Mouse (Mus musculus): ENCODE results near the gene Ptprb. TPM values are rescaled to one million over a fixed set of nuclear protein-coding genes. Genes with fewer than 3 reads are reported as not detected.

The Ptprb gene
- total RNA-seq, 2 experiments from 2014 or later, result 16.3 to 23.0 TPM

DNA sequence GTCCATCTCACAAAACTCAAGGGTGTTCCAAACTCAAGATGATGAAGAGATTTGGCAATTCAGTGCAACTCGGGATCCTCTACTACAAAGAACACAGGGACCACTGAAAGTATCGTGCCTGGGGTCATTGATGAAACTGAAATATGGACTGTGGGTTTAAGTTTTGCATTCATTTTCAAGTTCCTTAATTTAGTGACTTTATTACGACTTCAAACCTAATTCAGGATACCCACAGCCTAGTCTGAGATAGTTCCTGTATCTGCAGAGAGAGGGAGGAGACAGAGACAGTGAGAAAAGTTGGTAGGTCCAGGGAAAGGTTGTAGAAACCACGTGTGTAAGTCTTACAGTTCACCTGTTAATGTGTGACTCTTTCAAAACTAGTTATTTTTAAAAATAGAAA is 15.2 kb downstream of the Ptprb start:
- intact Hi-C loops (cut with DNase I), result no loop called here
- no peak for DNase-seq (ENCODE audit: low spot score in 2 of 2)

DNA sequence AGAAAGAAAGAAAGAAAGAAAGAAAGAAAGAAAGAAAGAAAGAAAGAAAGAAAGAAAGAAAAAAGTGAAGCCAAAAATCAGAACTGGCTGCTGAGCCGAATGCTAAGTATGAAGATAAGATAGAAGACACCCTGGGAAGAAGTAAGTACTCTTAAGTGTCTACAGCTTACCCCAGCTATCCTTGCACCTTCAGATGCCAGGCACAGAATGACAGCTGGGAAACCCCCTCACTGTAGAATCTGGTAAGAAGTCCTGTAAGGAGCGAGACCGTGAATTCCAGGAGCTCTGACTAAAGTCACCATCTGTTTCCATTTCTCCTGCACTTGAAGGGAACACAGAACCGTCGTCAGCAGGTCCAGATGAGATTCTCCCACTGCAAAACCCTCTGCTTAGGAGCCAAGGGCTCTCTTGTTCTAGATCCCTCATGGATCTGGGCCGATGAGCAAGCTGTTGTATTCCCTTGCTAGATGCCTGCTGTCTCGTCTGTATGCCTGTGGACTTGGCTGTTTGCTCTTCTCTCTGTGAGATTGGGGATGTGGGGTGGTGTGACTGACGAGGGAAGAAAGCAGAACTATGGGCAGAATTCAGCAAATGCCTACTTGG is 15.9 kb downstream of the Ptprb start:
- intact Hi-C loops (cut with DNase I), result loop anchor here (1.0 kb wide), 1 partner anchor 112 kb away; no protein-coding TSS in a partner anchor
- DNase-seq (ENCODE audit: low spot score in 2 of 2), result peak; percentile 54 to 95

DNA sequence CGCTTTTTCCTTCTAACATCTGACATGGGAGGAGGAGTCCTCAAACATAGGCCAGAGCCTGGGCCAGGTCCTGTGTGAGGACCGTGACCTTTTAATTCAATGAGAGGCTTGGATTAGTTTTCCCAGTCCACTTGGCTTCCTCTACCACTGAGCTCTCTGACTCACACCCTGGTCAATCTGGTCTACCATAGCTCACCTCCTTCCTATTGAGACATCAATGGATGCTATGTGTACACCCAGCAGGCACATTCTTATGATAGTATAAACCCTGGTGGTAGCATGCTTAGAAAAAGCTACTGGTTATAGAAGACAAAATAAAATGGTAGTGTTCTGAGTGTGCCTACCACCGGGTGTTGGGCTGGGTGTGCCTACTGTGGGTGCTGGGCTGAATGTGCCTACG is 21.1 kb downstream of the Ptprb start:
- DNase-seq (ENCODE audit: low spot score in 2 of 2), result no peak
- intact Hi-C loops (cut with DNase I), result no loop called here

DNA sequence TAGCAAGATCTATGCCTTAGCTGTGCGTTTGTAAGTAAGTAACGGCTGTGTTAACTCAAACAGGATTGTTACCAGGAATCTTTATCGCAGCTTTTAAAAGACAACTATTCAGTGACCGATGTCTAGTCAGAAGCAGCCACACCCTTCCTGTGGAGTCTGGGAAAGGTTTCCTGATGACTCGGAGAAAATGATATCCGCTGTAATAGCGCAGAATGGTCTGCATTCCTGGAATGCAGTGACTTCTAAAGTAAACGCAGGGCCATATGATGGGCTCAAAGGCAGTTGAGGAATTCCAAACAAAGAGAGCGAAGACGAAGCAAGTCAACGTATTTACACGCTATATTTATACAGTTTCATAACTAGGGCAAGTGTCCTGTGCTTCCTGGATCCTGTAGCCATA is 22.5 kb downstream of the Ptprb start:
- no peak for DNase-seq (ENCODE audit: low spot score in 2 of 2)
- intact Hi-C loops (cut with DNase I), result no loop called here

DNA sequence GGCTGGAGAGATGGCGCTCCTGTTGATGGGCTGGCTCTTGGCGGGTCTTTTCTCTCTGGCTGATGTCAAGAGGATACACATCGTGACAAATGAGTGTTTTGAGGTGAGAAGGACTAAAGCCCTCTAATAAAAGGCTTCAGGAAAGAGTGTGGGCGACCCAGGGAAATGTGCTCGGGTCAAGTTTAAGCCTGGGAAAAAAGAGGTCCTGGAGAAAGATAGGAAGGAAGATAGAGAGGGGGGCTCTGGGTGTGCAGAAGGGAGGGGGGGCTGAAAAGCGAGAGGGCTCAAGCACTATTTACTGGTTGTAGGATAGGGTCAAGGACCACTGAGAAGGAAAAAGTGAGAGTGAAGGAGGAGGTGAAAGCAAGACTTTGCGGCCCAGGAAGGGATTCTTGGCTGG is 25.5 kb downstream of the Ptprb start:
- intact Hi-C loops (cut with DNase I), result no loop called here
- no peak for DNase-seq (ENCODE audit: low spot score in 2 of 2)

DNA sequence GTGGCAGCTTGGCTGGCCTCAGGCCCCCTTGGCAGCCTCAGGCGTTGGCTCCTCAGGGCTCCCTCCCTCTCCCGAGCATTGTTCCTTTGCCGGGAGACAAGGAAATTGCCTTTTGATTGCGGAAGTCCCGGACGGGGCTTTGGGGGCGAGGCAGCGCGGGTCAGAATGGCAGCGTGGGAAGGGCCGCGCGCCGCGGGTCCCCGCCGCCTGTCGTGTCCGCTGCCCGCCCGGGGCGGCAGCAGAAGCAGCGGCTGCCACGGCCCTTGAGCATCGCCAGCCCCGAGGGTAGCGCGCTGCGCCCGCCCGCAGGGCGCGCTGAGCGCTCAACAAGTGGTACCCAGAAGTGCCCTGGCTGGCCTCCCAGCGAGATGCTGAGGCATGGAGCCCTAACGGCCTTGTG is 25.9 kb downstream of the Ptprb start:
- DNase-seq (ENCODE audit: low spot score in 2 of 2), result no peak
- intact Hi-C loops (cut with DNase I), result no loop called here

DNA sequence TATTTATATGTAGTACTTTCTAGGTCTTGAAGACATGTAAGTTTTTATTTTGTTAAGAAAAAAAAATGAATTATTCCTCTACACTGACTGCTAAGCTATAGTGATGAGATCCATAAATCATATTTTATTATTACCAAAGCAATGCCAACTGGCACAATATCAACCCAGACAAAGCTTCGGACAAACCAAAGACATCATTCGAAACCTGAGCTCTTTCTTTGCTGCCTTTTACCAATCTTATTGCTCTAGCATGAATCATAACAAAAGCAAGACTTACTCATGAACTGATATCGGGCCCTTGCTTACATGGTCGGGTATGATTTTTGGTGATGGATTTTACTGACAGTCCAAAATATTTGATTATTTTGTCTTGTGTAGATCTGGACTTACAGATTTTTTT is 29.0 kb downstream of the Ptprb start:
- intact Hi-C loops (cut with DNase I), result no loop called here
- no peak for DNase-seq (ENCODE audit: low spot score in 2 of 2)

DNA sequence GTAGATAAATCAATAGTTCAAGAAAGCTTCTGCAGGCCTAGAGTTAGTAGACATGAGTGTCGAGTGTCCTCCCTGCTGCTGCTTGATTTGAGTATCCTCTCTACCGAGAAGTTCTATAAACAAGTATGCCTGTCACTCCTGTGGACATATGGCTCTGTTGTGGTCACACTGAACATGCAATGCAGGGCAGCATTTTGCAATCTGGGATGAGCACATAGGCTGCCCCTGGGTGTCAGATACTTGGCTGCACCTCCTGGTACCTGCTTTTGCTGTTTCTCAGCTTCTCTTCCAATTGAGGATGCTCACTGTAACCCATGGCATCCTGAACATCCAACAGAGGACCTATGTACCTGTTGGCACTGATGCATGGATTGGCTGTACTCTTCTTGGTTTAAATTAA is 34.1 kb downstream of the Ptprb start:
- no peak for DNase-seq (ENCODE audit: low spot score in 2 of 2)
- intact Hi-C loops (cut with DNase I), result no loop called here

DNA sequence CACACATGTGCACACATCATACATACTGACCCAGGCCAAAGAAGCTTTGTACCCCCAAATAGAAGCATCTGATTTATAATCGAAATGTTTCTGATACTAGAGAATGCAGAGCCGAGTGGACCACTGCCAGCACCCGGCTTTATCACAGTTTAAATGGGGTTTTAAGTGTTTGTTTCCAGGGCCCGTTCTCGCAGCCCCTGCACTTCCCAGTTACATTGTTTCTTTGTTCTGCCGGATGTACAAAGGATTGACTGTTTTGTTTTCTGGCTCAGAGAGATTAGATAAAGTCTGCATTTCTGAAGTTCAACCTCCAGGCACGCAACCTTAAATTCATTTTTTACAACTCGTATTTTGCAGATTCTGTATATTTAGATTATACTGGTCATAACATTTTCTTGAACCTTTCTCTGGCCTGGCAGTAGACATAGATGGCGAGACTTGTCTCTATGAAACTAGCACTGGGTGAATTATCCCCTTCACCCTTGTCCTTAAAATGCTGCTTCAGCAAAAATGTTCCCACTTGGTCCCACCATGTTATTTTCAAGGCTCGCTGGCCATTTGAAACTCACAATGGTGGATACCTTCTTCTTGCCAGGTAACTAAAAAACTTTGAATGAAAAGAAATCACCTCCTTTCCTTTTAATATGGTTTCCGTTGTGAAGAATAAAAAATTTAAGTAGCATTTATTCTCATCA is 35.3 kb downstream of the Ptprb start:
- DNase-seq (ENCODE audit: low spot score in 2 of 2), result no peak
- intact Hi-C loops (cut with DNase I), result no loop called here

DNA sequence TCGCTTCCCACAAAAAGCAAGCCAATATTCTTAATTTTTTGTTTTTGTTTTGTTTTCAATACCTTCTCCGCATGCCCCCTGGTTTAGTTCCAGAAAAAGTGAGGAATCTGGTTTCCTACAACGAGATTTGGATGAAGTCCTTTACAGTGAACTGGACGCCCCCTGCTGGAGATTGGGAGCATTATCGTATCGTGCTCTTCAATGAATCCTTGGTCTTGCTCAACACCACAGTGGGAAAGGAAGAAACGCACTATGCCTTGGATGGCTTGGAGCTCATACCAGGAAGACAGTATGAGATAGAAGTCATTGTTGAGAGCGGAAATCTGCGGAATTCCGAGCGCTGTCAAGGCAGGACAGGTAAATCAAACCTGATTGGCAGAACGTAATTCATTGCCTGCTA is 43.9 kb downstream of the Ptprb start:
- DNase-seq (ENCODE audit: low spot score in 2 of 2), result peak; percentile 82 to 89
- intact Hi-C loops (cut with DNase I), result loop anchor here (1.0 to 5.0 kb wide), 3 partner anchors 111 to 397 kb away; no protein-coding TSS in a partner anchor

DNA sequence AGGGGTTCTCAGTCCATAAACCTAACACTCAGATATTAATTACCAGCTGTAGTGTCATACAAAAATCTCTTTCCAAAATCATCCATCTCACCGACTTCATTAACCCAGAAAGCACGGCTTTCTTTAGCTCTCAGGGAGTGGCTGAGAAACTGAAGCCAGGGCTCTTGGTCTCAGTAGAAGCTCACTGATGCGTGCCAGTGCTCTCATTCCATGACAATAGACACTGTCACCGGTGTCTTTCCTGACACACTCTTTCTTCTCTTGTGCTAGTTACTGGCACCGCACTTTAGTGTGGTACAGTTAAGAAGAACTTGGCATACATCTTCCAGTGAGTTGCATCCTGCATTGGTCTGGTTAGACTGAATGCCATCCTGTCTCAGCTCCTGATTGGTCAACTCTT is 53.8 kb downstream of the Ptprb start:
- intact Hi-C loops (cut with DNase I), result loop anchor here (5.0 kb wide), 1 partner anchor 563 kb away; no protein-coding TSS in a partner anchor
- DNase-seq (ENCODE audit: low spot score in 2 of 2), result no peak

DNA sequence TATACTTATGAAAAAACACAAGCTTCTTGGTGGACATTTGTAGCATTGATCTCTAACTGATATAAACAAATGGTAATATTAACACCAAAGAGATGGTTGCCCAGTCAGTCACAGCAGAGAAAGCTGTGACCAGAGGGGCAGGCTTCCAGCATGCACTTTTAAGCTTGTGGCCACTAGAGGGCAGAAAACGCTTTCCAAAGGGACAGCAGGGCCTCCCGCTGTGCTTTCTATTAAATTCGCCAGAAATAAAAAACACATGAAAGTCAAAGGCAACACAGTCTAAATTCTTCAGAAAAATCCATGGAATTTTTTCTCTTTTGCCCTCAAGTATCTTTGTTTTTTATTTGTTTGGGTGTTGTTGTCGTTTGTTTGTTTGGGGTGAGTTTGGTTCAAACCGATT is 55.1 kb downstream of the Ptprb start:
- intact Hi-C loops (cut with DNase I), result loop anchor here (2.0 to 10.0 kb wide), 3 partner anchors 140 to 516 kb away; partner anchors contain the start of gene Cnot2
- peak; percentile 81 to 86 for DNase-seq (ENCODE audit: low spot score in 2 of 2)

DNA sequence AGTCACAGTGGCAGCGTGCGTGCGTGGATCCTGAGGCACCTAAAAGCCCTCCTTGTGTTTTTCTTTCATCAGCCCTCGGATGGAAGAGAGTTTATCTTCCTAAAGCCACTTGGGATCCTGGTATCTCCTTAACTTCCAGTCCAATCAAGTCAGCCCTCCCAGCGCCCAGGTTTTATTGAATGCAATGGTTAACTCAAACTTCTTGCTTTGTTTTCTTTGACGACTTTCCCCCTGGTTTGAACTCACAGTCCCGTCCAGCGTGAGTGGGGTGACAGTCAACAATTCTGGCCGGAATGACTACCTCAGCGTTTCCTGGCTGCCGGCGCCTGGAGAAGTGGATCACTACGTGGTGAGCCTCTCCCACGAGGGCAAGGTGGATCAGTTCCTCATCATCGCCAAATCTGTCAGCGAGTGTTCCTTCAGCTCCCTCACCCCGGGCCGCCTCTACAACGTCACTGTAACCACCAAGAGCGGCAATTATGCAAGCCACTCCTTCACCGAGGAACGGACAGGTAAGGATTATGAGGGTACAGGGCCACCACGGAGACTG is 55.7 kb downstream of the Ptprb start:
- DNase-seq (ENCODE audit: low spot score in 2 of 2), result no peak

DNA sequence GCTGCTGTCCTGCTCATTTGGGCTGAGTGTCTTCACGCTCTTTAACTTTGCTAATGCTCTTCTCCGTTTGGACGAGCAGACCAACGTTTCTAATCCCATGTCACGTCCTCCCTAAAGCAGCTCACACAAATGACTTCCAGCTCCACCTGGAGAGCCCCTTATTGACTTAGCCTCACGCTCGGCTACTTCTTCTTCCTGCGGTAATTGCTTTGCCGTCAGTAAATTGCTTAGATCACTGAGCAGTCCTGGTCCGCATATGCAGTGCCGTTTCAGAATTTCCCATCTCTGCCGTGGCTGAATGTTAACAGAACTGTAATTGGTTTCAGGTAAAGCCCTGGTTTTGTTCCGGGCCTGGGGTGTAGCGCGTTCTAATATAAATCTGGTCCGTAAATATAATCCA is 58.3 kb downstream of the Ptprb start:
- intact Hi-C loops (cut with DNase I), result loop anchor here (10.0 kb wide), 1 partner anchor 251 kb away; the partner anchor contains the start of gene Cnot2
- no peak for DNase-seq (ENCODE audit: low spot score in 2 of 2)

More for the DNA sequence above, 55.7 kb downstream of the Ptprb start:
- intact Hi-C loops (cut with DNase I), result loop anchor here (2.0 to 10.0 kb wide), 3 partner anchors 140 to 516 kb away; partner anchors contain the start of gene Cnot2

DNA sequence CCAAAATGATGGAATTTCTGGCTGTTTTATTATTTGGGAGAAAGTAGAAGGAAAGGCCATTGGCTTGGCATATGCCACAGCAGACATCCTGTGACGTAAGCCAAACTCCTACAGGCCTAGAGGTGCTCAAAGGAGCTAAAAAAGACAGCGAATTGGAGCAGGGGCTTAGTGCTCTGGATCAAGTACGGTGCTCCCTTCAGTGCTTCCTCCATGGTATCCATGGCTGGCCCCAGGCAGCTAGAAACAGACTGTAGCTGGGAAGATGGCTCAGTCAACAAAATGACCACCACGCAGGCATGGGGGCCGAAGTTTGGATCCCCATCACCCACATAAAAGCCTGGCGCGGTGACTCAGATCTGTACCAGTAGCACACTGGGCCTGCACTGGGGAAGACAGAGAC is 58.8 kb downstream of the Ptprb start:
- DNase-seq (ENCODE audit: low spot score in 2 of 2), result no peak
- intact Hi-C loops (cut with DNase I), result loop anchor here (10.0 kb wide), 1 partner anchor 251 kb away; the partner anchor contains the start of gene Cnot2

DNA sequence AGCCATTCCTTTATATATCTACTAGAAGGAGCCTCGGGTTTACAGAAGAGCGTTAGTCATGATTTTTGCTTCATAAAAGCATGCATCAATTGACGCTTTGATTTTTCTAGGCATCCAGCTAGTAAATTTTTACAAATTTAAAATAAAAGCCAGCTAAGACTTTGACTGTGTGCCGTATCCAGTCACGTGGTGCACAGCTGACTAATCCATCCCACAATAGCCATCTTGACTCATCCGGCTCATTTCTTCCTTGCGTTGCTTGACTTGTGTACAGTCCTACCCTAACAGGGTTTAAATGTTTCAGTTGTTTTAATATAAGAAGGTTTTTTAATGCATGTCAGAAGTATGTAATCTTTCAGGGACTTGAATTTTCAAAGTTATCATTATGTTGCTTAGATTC is 60.0 kb downstream of the Ptprb start:
- intact Hi-C loops (cut with DNase I), result loop anchor here (10.0 kb wide), 1 partner anchor 249 kb away; the partner anchor contains the start of gene Cnot2
- peak in 1 of 2 experiments; percentile 53 for DNase-seq (ENCODE audit: low spot score in 2 of 2)

DNA sequence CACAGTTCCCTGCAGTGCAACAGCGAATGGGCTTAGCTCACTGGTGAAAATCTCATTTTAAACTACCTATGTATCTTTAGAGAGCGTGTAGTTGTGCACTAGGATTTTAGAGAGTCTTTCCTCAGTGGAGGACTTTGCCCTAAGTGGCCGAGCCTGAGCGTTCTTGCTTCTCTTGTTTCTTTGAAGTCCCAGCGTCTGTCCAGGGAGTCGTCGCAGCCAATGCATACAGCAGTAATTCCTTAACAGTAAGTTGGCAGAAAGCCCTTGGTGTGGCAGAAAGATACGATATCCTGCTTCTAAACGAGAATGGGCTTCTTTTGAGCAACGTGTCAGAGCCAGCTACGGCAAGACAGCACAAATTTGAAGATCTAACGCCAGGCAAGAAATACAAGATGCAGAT is 65.9 kb downstream of the Ptprb start:
- DNase-seq (ENCODE audit: low spot score in 2 of 2), result no peak
- intact Hi-C loops (cut with DNase I), result no loop called here

DNA sequence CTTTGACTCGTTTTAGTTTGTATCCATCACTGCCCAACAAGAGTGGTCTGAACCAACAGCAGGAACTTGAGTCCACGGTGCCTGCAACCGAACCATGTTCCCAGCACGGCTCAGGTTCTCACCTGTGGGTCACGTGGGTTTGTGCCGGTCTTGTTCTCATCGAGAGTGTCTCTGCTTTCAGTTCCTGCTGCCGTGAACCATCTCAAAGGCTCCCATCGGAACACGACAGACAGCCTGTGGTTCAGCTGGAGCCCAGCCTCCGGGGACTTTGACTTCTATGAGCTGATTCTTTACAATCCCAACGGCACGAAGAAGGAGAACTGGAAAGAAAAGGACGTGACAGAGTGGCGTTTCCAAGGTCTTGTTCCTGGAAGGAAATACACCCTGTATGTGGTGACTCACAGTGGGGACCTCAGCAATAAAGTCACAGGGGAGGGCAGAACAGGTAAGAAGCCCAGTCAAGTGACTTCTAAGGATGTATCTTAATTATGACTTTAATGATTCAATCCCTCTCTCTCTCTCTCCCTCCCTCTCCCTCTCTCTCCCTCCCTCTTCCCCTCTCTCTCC is 71.4 kb downstream of the Ptprb start:
- intact Hi-C loops (cut with DNase I), result no loop called here
- DNase-seq (ENCODE audit: low spot score in 2 of 2), result no peak

DNA sequence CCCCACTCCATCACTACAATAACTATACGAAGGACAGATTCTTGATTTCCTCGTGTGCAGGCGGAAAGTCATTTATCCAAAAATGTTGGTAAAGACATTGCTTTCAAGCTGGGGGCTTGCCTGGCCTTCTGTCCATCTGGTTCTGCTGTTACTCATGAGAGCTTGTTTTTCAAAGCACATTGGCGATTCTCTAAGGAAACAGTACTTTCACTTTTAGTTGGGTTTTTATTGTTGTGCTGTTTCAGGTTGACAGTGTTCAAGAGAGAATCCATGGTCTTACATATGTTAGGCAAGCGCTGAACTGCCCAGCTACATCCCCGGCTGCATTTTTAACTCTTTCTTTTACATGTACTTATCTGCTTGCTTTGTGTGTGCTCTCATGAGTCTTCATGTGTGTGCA is 73.7 kb downstream of the Ptprb start:
- intact Hi-C loops (cut with DNase I), result no loop called here
- DNase-seq (ENCODE audit: low spot score in 2 of 2), result no peak

DNA sequence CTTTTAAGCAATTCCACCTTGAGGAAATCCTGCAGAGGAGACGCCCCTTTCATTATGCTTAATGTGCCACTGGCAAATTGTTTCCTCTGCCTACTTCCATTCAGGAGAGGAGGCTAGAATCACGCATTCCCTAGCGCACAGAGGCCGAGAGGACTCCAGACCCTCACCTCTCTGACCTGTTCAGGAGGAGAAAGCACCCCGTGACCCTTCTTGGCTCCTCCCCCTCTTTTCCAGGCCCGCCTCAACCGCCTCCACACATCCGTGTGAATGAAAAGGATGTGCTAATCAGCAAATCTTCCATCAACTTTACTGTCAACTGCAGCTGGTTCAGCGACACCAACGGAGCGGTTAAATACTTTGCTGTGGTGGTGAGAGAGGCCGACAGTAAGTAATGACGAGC is 75.2 kb downstream of the Ptprb start:
- DNase-seq (ENCODE audit: low spot score in 2 of 2), result no peak
- intact Hi-C loops (cut with DNase I), result no loop called here
